Mouse (Mus musculus): ENCODE data around the gene Gm5538.

Gene Gm5538

DNA sequence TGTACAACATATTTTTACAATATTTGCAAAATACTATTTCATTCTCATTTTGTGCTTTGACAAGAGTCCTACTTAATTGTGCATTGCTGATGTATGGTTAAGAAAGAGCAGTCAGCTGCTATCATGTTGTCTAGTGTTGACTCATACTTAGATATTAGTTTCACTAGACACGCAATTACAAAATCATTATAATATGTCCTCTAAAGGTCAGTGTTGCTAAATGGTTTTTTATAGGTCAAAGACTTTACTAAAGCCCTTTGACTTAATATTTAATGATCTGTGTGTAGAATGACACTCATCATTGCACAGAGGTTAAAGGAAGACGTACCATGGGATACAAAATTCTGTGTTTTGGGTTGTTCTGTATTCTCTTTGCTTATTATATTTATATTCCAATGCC, at the start of gene Gm5538:
Gene Gm5538, plus strand, starts transcription at position 301 of the 400 bp plus-strand sequence.
- in situ Hi-C loops (cut with MboI, MseI), result loop anchor here (25.0 kb wide), 1 partner anchor 542 kb away; the partner anchor contains the start of gene Gpr87

DNA sequence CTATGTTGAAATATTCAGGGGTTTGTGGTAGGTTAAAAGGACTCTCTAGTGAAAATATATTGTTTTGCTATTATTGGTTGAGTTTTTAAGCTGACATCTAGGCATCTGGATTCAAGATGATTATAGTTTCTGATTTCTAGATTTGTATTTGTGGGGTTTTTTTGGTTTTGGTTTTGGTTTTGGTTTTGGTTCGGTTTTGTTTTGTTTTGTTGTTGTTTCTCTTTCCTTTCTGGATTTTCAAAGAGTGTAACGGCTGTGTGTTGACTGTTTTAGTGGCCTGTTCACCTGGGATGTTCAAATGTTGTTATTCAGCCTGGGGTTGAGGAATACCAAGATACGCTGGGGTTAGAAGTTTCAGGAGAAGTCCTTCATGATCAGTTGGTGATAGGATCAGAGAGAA, 32.2 kb upstream of the Gm5538 start:
- in situ Hi-C loops (cut with MboI, MseI), result no loop called here

DNA sequence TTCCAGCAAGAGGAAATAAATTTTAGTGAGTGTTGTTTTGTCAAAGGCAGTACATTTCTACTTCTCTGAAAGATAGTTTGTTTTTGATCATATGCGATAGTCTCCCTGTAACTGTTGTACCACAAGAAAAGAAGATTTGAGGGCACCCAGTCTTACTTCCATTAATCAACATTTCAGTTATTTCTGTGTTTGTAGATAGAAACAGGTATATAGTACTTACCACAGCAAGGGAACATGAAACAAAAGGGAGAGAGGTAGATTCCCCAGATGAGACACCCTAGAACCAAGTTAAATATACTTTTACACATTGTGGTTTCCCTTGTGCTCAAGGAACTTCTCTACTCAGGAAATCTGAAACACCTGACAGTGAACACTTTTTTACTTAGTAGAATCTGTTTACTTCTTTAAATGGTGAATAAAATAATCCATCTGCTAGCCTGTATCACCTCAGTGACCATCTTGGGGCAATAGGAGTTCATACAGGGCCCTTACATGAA, 26.9 kb upstream of the Gm5538 start:
- in situ Hi-C loops (cut with MboI, MseI), result no loop called here

DNA sequence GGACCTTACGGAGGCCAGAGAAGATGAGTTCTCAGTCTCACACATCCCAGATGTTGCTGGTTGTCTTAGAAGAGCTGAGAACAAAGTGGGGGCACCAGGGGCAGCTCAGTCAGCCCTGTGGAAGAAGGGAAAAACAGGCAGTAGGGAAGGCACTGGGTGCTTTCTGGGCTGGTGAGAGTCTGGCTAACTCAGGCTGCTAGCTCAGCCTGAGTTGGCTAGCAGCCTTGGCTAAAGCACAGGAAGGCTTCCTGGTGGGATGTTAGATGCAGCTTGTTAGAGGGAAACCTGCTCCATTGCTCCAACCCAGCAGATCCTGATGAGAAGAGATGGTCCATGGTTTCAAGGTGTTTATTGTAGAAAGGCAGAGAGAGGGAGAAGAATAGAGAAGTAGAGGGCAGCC, 10.3 kb downstream of the Gm5538 start:
- in situ Hi-C loops (cut with MboI, MseI), result loop anchor here (5.0 to 25.0 kb wide), 2 partner anchors 413 to 553 kb away; partner anchors contain the start of gene Gpr87

DNA sequence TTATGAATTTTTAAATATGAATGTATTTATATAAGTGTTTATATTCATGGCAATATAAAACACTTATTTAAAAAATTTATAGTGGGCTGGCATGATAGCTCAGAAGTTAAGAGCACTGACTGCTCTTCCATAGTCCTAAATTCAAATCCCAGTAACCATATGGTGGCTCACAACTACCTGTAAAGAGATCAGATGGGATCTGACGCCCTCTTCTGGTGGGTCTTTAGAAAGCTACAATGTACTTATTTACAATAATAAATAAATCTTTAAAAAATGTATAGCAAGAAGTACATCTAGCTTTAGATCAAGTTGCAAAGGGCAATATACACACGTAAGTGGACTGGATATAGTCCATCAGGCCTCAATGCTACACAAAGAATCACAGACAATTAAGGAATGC, 14.6 kb downstream of the Gm5538 start:
- in situ Hi-C loops (cut with MboI, MseI), result loop anchor here (5.0 to 25.0 kb wide), 2 partner anchors 417 to 557 kb away; partner anchors contain the start of gene Gpr87
